Mouse (Mus musculus) ovary, adult 18-20 months (tissue): ENCODE results near the gene Gm17268.

ENCODE experiments used
- DNase-seq: peaks from one replicate; pipeline ENCODE4 v3.0.0; 2022; ENCODE audit warnings: low spot score, mixed read lengths

Gene Gm17268

GRCm38 (mm10) chr11:82038535-82038934 is at the start of gene Gm17268:
Gene Gm17268 (minus strand): TSS chr11:82038562.
- DNase-seq: no peak

GRCm38 (mm10) chr11:82084360-82084759 is 46.0 kb upstream of the Gm17268 start:
- DNase-seq: no peak

GRCm38 (mm10) chr11:82080865-82081264 is 42.5 kb upstream of the Gm17268 start:
- no peak for DNase-seq

- DNase-seq: no peak
Measured at GRCm38 (mm10) chr11:82078136-82078730, 39.9 kb upstream of the Gm17268 start.

DNA sequence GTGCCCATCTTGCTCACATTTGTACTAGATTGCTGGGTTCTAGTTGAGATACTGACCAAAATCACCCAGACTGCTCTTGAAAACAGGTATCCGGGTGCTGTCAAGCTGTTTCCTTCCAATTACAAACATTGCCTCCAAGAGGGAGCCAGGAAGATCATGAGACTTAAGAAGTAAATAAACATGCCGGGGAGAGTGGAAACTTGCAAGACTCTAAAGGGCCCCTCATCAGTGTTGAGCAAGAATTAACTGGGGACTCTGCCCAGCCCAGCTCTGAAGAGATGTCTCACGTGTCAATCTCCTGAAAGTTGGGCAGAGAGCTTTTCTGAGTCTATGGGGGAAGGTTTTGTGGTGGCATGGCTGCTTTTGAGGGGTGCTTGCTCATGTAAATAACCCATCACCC is 38.7 kb upstream of the Gm17268 start:
- DNase-seq: no peak

DNA sequence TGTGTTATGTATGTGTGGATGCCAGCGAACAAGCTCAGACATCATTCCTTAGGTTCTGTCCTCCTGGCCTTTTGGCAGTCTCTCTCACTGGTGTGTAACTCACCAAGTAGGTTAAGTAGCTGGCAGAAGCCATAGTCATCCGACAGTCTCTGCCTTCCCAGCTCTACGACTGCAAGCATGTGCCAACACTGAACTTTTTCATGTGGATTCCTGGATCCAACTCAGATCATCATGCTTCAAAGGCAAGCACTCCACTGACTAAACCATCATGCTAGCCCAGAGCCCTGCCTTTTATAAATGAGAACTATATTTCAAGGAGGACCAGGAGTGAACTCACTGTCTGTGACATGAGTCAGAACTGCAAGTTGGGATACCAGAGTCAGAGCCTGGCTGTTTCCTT is 35.3 kb upstream of the Gm17268 start:
- no peak for DNase-seq

- no peak for DNase-seq
Measured at GRCm38 (mm10) chr11:82072984-82073383, 34.6 kb upstream of the Gm17268 start.

DNA sequence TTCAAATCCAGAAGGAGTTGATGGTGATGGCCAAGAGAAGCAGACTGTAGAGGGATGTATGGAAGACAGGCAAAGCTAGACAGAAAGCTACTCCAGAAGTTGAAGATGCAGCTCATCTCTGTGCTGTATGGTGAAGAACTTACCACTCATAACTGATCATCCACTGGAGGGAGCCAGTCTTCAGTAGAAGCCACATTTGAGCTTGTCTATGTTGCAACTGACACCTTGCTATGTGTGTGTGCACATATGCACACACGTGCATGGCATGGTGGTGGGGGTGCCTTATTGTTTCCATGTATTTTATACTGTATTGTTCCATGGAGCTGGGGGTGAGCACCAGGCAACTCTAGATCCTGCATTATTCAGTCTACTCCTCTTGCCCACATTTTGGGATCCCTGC is 34.0 kb upstream of the Gm17268 start:
- no peak for DNase-seq

- DNase-seq: no peak
Measured at GRCm38 (mm10) chr11:82071076-82071475, 32.7 kb upstream of the Gm17268 start.

GRCm38 (mm10) chr11:82066953-82067571 is 28.7 kb upstream of the Gm17268 start:
- DNase-seq: no peak

DNA sequence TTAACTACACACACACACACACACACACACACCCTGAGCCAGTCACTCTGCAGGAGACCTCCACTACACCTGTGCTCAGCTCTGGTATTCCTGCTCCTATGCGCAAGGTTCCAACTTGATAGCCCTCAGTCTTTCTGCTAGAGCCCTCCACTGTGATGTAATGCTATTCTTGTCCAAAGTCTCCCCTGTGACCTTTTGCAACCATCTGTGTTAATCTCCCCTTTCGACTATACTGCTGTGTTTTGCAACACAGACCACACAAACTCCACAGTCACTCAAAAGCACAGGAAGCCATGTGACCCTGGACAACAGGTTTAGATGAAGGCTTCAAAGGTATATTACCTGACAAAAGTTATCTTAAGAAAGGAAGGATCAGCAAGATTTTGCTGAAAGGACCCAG is 25.1 kb upstream of the Gm17268 start:
- no peak for DNase-seq

- no peak for DNase-seq
Measured at GRCm38 (mm10) chr11:82062226-82062625, 23.9 kb upstream of the Gm17268 start.

DNA sequence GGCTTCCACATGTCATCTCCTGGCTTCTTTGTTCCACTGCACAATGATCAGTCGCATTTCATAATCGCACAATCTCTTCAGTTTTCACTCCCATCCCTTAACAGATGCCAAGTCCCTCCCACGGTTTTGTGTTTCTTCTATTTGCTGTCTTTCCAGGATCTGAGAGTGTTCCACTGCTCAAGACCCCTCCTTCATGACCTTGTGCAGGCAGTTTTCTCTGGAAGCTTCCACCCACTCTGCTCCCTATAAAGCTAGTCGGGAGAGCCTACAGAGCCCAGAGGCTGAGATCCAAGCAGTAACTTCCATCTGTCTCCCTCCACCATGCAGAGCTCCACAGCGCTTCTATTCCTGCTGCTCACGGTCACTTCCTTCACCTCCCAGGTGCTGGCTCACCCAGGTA is 19.3 kb upstream of the Gm17268 start, which contains the start of gene Ccl11:
Gene Ccl11, plus strand, starts transcription at position 178 of the 400 bp plus-strand sequence.
- no peak for DNase-seq

DNA sequence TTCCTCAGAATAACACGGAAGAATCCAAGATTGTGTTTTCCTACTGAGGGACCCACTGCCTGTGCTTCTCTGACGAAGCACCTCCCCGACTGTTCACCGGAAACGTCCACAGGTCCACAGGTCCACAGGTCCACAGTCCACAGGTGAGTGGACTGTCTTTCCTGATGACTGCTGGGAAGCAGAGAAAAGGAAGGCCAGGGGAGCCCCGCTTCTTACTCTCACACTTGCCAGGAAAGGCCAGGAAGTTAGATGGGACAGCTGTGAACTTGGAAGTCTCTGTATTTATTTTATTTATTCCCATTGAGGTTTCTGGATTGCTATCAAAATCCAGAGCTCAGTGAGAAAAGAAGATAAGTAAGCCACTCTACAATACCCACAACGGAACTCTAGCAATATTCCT is 15.5 kb upstream of the Gm17268 start:
- no peak for DNase-seq

DNA sequence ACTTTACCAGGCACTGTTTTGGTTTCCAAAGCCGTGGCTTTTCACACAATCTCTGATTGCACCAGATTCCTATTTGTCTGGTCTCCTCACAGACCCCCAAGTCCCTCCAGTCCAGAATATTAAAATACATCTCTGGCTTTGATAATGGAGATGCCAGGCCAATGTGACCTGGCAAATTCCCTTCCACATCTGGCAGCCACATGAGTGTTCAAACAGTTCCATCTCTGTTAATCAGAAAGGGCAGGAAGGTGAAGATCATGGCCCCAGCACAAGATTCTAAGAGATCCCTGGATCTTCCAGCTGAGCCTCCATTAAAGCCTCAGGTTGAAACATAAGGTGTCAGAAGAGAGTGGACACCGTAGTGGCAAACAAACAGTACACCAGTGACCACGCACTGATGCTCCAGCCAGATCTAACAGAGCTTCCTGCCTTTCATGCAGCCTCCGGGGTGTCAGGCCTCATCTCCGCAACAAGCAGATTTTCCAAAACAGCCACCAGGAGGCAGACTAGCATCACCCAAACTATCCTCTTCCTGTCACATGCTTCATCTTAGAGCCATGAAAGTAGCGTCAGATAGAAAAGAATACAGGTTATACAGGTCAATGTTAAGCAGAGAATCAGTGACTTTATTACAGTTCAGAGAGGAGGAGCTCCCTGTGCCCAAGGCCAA is 9.5 kb upstream of the Gm17268 start:
- DNase-seq: no peak

GRCm38 (mm10) chr11:82045471-82045870 is 7.1 kb upstream of the Gm17268 start, which contains the start of gene Ccl7:
Gene Ccl7 (plus strand): TSS chr11:82045712.
- peak; percentile 37 for DNase-seq

- no peak for DNase-seq
Measured at GRCm38 (mm10) chr11:82041671-82042080, 3.3 kb upstream of the Gm17268 start.

DNA sequence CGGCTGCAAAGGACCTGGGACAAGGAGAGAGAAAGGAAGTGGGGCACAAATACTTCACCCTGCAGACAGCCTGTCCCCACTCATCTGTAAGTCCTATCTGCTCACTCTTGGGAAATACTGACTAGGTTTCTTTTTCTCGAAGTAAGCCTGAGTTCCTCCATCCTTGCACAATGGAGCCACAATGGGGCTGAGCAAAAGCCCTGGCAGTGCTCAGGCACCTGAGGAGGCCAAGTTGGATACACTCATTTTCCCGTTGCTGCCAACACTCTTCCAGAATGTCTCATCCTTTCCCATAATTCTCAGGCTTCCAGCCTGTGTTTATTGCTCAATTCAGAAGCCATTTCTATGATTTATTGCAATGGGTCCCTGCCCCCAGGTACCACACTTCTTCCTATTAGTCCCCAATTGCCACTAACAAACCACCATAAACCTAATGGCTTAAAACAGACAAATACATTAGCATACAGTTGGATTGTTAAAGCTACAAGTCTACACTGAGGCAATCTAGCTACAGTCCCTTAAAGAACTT is 834 bp upstream of the Gm17268 start:
- no peak for DNase-seq

GRCm38 (mm10) chr11:82035857-82036256 is 2.5 kb downstream of the Gm17268 start:
- DNase-seq: no peak

DNA sequence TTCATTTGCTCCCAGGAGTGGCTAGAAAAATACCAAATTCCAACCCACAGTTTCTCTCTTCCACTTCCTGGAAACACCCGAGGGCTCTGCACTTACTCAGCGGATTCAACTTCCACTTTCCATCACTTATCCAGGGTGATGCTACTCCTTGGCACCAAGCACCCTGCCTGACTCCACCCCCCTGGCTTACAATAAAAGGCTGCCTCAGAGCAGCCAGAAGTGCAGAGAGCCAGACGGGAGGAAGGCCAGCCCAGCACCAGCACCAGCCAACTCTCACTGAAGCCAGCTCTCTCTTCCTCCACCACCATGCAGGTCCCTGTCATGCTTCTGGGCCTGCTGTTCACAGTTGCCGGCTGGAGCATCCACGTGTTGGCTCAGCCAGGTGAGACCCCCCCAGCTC is 3.0 kb downstream of the Gm17268 start, which contains the start of gene Ccl2:
Gene Ccl2, plus strand, starts transcription at position 216 of the 400 bp plus-strand sequence.
- peak; percentile 51 for DNase-seq

DNA sequence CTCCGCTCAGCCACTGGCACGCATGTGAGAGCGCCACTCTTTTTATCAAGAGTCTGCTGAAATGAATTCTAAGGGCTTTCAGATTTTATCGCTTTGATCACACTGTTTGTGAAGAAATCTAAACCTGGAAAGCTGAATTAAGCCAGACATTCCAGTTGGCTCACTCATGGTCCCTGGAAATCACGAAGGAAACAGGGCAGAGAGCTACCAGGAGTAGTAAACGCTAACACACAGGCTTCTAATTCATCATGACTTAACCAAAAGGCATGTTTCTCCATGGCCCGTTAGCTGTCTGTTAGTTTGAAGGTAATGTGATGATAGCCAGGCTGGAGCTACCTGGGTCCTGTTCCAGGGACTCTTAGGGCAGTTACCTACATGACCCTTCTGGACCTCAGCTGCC is 3.9 kb downstream of the Gm17268 start:
- no peak for DNase-seq

GRCm38 (mm10) chr11:82032678-82033344 is 5.6 kb downstream of the Gm17268 start:
- peak; percentile 52 for DNase-seq
